Mouse (Mus musculus): ENCODE measurements around the gene Rangap1. TPM values are rescaled to one million over a fixed set of nuclear protein-coding genes. Genes with fewer than 3 reads are reported as not detected.
"Not testable (repeated sequence)": the region's sequence is repeated elsewhere in the genome, so short reads cannot be mapped to it uniquely, and the experiment has no call there.

The Rangap1 gene
- polyA plus RNA-seq, 1 experiment: 150 TPM

- Histone ChIP-seq H3K9me3 (no peaks in the 10 kb centered on the region), H3K36me3 (replicated peaks; ENCODE audit: low read length) (peaks cover 93% of the 10 kb centered on the region)
- TF ChIP-seq FLI1 (IDR thresholded peaks at IDR 0.05; ENCODE audit: low read length): no peak
- no peak for TF ChIP-seq GATA1 (IDR thresholded peaks at IDR 0.05; ENCODE audit: borderline replicate concordance, low read length)
Observed at GRCm38 (mm10) chr15:81722361-81722760, 23.0 kb downstream of the Rangap1 start.

GRCm38 (mm10) chr15:81719139-81719531, 26.2 kb downstream of the Rangap1 start:
- Histone ChIP-seq H3K4me1 (no peaks in the 10 kb centered on the region), H3K9me3 (no peaks in the 10 kb centered on the region), H3K4me3 (replicated peaks) (no peak overlapping the region), H3K27me3 (replicated peaks) (no peaks in the 10 kb centered on the region), H3K36me3 (replicated peaks; ENCODE audit: low read length) (peaks cover 96% of the 10 kb centered on the region)
- no peak for TF ChIP-seq GATA1 (IDR thresholded peaks at IDR 0.05; ENCODE audit: borderline replicate concordance, low read length)
- TF ChIP-seq FLI1 (IDR thresholded peaks at IDR 0.05; ENCODE audit: low read length): no peak

More at GRCm38 (mm10) chr15:81722361-81722760, 23.0 kb downstream of the Rangap1 start:
- no peaks in the 10 kb centered on the region for H3K27me3 ChIP-seq (replicated peaks)
- H3K4me3 ChIP-seq (replicated peaks): no peak overlapping the region
- peaks cover 16% of the 10 kb centered on the region for H3K4me1 ChIP-seq

GRCm38 (mm10) chr15:81718336-81719138, 26.8 kb downstream of the Rangap1 start:
- H3K4me3 ChIP-seq (replicated peaks): no peak overlapping the region
- TF ChIP-seq FLI1 (IDR thresholded peaks at IDR 0.05; ENCODE audit: low read length) (no peak), GATA1 (IDR thresholded peaks at IDR 0.05; ENCODE audit: borderline replicate concordance, low read length) (no peak)
- no peaks in the 10 kb centered on the region for H3K9me3 ChIP-seq
- peaks cover 96% of the 10 kb centered on the region for H3K36me3 ChIP-seq (replicated peaks; ENCODE audit: low read length)
- no peaks in the 10 kb centered on the region for H3K27me3 ChIP-seq (replicated peaks)
- H3K4me1 ChIP-seq: no peaks in the 10 kb centered on the region

DNA sequence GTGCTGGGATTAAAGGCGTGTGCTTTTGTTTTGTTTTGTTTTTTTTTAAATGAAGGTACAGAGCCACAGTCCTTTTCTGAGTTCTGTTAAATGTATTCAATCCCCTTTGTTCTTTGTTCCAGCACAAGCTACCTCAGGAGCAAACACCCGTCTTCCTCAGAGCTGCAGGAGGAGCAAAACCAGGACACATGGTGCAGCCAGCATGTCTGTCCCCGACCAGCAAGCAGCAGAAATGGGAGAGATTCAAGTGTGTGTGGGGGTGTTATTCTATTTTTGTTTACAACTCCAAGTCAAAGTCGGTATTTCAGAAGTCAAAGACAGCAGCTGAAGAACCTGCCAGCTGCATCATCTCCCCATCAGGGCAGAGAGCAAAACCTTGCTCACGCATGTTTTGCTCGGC, 31.6 kb downstream of the Rangap1 start:
- H3K4me1 ChIP-seq: peaks cover 7% of the 10 kb centered on the region; the same call in 1 of the 2 replicates
- no peak overlapping the region for H3K4me3 ChIP-seq (replicated peaks)
- TF ChIP-seq FLI1 (IDR thresholded peaks at IDR 0.05; ENCODE audit: low read length) (no peak), GATA1 (IDR thresholded peaks at IDR 0.05; ENCODE audit: borderline replicate concordance, low read length) (no peak)
- H3K27me3 ChIP-seq (replicated peaks): no peaks in the 10 kb centered on the region
- peaks cover 95% of the 10 kb centered on the region for H3K36me3 ChIP-seq (replicated peaks; ENCODE audit: low read length)
- no peaks in the 10 kb centered on the region for H3K9me3 ChIP-seq

DNA sequence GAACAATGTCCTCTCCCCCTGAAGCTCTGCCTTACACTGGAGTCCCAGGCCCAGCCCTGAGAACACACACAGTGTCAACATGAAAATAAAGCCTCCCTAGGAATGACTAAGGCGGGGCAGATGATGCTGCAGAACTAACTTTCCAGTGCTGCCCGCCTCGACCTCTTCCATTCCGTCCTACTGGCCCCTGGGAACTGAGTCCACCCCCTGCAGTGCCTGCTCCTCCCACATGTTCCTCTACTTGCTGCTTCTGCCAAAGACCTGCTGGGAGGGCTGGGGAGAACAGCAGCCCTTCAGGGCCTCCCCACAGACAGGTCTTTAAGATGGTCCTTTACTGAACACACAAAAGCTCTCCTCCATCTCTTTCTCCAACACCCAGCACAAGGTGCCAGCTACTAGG, 34.5 kb downstream of the Rangap1 start:
- no peak for TF ChIP-seq FLI1 (IDR thresholded peaks at IDR 0.05; ENCODE audit: low read length)
- no peak for TF ChIP-seq GATA1 (IDR thresholded peaks at IDR 0.05; ENCODE audit: borderline replicate concordance, low read length)
- Histone ChIP-seq H3K4me3 (replicated peaks) (no peak overlapping the region), H3K9me3 (no peaks in the 10 kb centered on the region), H3K36me3 (replicated peaks; ENCODE audit: low read length) (peaks cover 92% of the 10 kb centered on the region), H3K4me1 (peaks cover 7% of the 10 kb centered on the region; the same call in 1 of the 2 replicates), H3K27me3 (replicated peaks) (no peaks in the 10 kb centered on the region)

DNA sequence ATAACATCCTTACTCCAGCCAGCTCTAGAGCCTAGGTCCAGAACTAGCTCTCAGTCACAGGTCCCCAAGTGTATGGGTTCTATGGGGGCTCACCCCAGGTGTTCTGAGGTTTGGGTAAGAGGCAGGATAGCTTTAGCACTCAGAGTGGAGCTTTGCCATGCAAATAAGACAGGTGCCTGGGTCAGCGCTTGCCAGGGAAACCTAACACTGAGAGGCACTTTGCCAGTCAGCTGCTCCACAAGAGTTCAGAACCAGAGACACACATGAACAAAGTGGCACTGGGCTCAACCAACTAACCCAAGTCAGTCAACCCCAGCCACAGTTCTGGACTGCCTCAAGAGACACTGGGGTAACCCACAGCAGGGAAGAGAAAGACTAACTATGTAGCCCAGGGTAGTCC, 35.6 kb downstream of the Rangap1 start:
- no peak overlapping the region for H3K4me3 ChIP-seq (replicated peaks)
- no peaks in the 10 kb centered on the region for H3K9me3 ChIP-seq
- no peak for TF ChIP-seq GATA1 (IDR thresholded peaks at IDR 0.05; ENCODE audit: borderline replicate concordance, low read length)
- no peak for TF ChIP-seq FLI1 (IDR thresholded peaks at IDR 0.05; ENCODE audit: low read length)
- H3K36me3 ChIP-seq (replicated peaks; ENCODE audit: low read length): peaks cover 92% of the 10 kb centered on the region
- H3K27me3 ChIP-seq (replicated peaks): no peaks in the 10 kb centered on the region
- H3K4me1 ChIP-seq: peaks cover 7% of the 10 kb centered on the region; the same call in 1 of the 2 replicates

DNA sequence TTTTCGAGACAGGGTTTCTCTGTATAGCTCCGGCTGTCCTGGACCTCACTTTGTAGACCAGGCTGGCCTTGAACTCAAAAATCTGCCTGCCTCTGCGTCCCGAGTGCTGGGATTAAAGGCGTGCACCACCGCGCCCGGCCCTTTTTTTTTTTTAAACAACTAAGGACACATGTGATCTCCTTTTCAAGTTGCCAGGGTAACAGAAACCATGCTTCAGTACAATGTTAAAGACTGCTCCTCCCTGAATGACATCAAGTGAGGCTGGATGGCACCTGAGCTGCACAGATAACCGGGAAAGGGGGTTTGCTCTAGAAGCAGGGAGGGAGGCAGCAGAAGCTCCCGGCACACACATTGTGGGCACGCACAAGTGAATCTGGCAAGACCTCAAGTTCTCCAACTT, 36.3 kb downstream of the Rangap1 start:
- no peak overlapping the region for H3K4me3 ChIP-seq (replicated peaks)
- H3K36me3 ChIP-seq (replicated peaks; ENCODE audit: low read length): peaks cover 95% of the 10 kb centered on the region
- peaks cover 7% of the 10 kb centered on the region; the same call in 1 of the 2 replicates for H3K4me1 ChIP-seq
- no peaks in the 10 kb centered on the region for H3K27me3 ChIP-seq (replicated peaks)
- H3K9me3 ChIP-seq: no peaks in the 10 kb centered on the region
- no peak for TF ChIP-seq GATA1 (IDR thresholded peaks at IDR 0.05; ENCODE audit: borderline replicate concordance, low read length)
- TF ChIP-seq FLI1 (IDR thresholded peaks at IDR 0.05; ENCODE audit: low read length): no peak

GRCm38 (mm10) chr15:81703094-81703489, 42.2 kb downstream of the Rangap1 start:
- no peaks in the 10 kb centered on the region for H3K4me1 ChIP-seq
- H3K4me3 ChIP-seq (replicated peaks): no peak overlapping the region
- H3K36me3 ChIP-seq (replicated peaks; ENCODE audit: low read length): peaks cover 60% of the 10 kb centered on the region
- no peak for TF ChIP-seq FLI1 (IDR thresholded peaks at IDR 0.05; ENCODE audit: low read length)
- no peaks in the 10 kb centered on the region for H3K9me3 ChIP-seq
- peaks cover 4% of the 10 kb centered on the region for H3K27me3 ChIP-seq (replicated peaks)

DNA sequence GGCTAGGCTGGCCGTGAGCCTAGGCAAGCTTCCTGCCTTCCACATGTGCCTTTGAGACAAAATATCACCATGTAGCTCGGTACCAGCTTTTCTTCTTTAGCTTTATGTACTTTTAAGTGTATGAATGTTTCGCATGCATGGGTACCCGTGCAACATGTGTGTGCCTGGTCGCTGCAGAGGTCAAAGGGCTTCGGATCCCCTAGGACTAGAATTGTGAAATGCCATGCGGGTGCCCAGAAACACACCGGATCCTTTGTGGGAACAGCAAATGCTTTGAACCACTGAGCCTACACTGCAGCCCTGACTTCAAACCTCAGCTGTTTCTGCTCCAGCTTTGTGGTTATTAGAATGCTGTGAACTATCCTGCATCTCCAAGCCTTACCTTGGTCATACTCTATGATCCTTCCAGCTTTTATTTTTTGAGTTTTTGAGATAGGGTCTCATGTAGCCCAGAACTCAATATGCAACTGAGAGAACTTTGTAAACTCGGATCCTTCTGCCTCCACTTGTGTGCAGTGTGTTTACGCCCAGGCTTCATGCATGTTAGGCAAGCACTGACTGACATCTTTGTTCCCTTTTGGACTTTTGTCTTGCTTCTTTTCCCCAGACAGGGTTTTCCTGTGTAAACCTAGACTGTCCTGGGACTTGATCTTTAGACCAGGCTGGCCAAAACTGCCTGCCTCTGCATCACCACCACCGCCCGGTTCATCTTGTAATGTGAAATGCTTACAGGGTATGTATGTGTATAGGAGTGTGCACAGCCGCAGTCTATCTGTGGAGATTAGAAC, 42.8 kb downstream of the Rangap1 start:
- H3K9me3 ChIP-seq: no peaks in the 10 kb centered on the region
- peaks cover 5% of the 10 kb centered on the region for H3K27me3 ChIP-seq (replicated peaks)
- H3K4me1 ChIP-seq: no peaks in the 10 kb centered on the region
- no peak for TF ChIP-seq GATA1 (IDR thresholded peaks at IDR 0.05; ENCODE audit: borderline replicate concordance, low read length)
- H3K36me3 ChIP-seq (replicated peaks; ENCODE audit: low read length): peaks cover 54% of the 10 kb centered on the region
- H3K4me3 ChIP-seq (replicated peaks): no peak overlapping the region

- not testable (repeated sequence) for H3K4me1 ChIP-seq; H3K9me3 ChIP-seq; H3K4me3 ChIP-seq (replicated peaks)
- Histone ChIP-seq H3K27me3 (replicated peaks) (peaks cover 16% of the 10 kb centered on the region), H3K36me3 (replicated peaks; ENCODE audit: low read length) (peaks cover 45% of the 10 kb centered on the region)
Observed at GRCm38 (mm10) chr15:81701350-81701749, 44.0 kb downstream of the Rangap1 start.

All from megakaryocyte, embryonic 14.5 days (primary cell).